Mouse (Mus musculus): ENCODE measurements at regions not wholly inside any gene's neighbourhood (a gene's known extent, or its start where the extent isn't known, plus 50 kb on each side); places are given as distances from the start of the nearest gene placed in this dataset.

DNA sequence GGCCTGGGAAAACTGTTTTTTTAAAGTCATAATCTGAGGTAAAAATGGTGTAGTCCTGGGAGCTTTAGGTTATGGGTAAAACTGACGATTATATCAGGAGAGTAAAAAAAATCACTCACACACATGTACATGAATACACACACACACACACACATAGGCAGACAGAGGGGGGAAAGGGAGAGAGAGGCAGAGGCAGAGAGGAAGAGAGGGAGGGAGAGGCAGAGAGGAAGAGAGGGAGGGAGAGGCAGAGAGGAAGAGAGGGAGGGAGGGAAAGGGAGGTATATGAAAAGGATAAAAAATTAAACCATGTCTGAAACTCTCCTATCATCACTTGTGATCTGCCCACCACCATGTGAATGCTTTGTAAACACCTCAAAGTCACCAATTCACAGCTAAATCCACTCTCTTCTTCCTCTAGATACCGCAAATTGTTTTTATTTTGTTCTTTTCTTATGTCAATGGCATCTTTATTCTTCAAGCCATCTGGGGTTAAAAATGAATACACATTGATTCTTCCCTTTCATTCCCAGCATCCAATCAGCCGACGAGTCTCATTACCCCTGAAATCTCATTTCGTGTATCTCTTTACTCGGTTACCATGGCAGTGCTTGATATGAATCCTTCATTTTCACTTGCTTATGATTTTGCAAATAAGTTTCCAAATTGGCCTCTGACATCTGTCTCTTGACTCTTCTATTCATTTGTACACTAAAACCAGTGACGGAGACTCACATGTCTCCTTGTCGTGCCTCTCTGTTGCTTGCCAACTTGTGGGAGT is 209.5 kb upstream of the Krr1 start:
- H3K27ac ChIP-seq (ENCODE audit: low read depth, low read length), result no peak overlapping the region
- no peak overlapping the region for H3K4me3 ChIP-seq (ENCODE audit: low read depth, low read length)
- H3K4me2 ChIP-seq (ENCODE audit: low read depth, low read length, severe bottlenecking), result no peak overlapping the region
- ATAC-seq (replicated peaks; ENCODE audit: low FRiP score), result no peak
- no peak for DNase-seq (ENCODE audit: low spot score)
- H3K9me3 ChIP-seq (ENCODE audit: control insufficient read depth, low read length), result no peaks in the 10 kb centered on the region
- no peaks in the 10 kb centered on the region for H3K4me1 ChIP-seq (replicated peaks; ENCODE audit: control insufficient read depth, insufficient read depth, low read length)
- WGBS, result 90% methylated on average over 8 of the region's 8 CpGs
- H3K27me3 ChIP-seq (ENCODE audit: control insufficient read depth, insufficient read depth, low read length), result no peaks in the 10 kb centered on the region
- no peak overlapping the region for H3K9ac ChIP-seq (ENCODE audit: low read length)
- no peaks in the 10 kb centered on the region for H3K36me3 ChIP-seq (ENCODE audit: control insufficient read depth, insufficient read depth, low read length)

DNA sequence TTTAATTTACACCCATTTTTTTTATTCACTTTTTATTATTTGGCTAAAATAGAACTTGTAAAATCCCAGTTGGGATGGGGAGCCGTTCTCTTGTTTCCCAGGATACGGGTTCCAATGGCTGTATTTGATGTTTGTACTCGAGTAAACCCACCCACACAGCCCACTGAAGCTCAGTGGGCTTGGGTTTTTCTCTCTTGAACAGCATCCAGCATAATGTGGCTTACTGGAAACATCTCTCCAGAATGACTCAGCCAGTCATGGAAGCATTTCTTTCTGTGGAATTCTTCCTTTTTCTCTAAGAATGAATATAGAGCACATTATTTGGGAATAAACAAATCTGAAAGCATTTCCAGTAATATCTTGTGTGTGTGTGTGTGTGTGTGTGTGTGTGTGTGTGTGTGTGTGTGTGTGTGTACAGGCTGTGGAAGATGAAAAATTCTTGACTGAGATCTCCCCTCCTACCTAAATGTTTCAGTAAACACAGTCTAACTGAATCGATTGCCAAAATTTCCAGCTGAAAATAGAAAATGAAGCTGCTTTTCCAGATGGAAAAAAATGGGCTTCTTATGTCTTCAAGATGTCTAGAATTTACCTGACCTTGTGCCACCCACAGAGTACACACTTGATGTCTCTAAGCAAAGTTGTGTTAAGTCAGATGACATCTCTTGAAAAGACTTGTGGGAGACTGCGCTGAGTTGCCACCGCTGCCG is 205.3 kb upstream of the Krr1 start:
- Histone ChIP-seq H3K9ac (ENCODE audit: low read length) (no peak overlapping the region), H3K4me3 (ENCODE audit: low read depth, low read length) (no peak overlapping the region), H3K27me3 (ENCODE audit: control insufficient read depth, insufficient read depth, low read length) (no peaks in the 10 kb centered on the region), H3K27ac (ENCODE audit: low read depth, low read length) (no peak overlapping the region), H3K4me1 (replicated peaks; ENCODE audit: control insufficient read depth, insufficient read depth, low read length) (no peaks in the 10 kb centered on the region), H3K36me3 (ENCODE audit: control insufficient read depth, insufficient read depth, low read length) (no peaks in the 10 kb centered on the region), H3K4me2 (ENCODE audit: low read depth, low read length, severe bottlenecking) (no peak overlapping the region), H3K9me3 (ENCODE audit: control insufficient read depth, low read length) (no peaks in the 10 kb centered on the region)
- ATAC-seq (replicated peaks; ENCODE audit: low FRiP score) (no peak), DNase-seq (ENCODE audit: low spot score) (no peak)
- 94% methylated on average over 7 of the region's 7 CpGs for WGBS

DNA sequence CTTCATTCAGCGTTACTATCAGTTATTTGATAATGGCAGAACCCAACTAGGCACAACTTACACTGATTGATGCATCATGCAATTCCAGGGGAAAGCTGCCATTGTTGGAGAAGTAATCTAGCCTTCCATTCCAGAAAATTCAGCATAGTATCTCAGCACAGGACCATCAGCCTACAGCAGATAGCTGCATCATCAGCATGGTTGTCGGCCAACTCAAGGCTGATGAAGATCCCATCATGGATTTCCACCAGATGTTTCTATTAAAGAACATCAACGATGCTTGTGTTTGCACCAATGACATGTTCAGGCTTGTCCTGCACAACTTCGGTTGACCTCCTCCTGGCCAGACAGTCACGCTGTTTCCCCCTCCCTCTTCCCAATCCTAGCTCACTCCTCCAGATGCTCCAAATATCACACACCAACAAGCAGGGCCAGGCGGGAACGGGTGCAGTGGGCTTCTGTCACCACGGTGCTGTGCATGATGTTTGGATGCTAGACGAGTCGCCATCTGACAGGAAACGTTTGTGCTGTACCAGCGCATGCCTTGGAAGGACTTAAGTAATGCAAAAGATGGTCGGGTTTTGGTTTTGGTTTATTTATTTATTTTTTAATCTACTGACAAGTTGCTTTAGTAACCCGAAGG is 204.5 kb upstream of the Krr1 start:
- Histone ChIP-seq H3K9ac (ENCODE audit: low read length) (no peak overlapping the region), H3K9me3 (ENCODE audit: control insufficient read depth, low read length) (no peaks in the 10 kb centered on the region), H3K4me3 (ENCODE audit: low read depth, low read length) (no peak overlapping the region), H3K36me3 (ENCODE audit: control insufficient read depth, insufficient read depth, low read length) (no peaks in the 10 kb centered on the region), H3K27me3 (ENCODE audit: control insufficient read depth, insufficient read depth, low read length) (no peaks in the 10 kb centered on the region), H3K27ac (ENCODE audit: low read depth, low read length) (no peak overlapping the region), H3K4me1 (replicated peaks; ENCODE audit: control insufficient read depth, insufficient read depth, low read length) (no peaks in the 10 kb centered on the region), H3K4me2 (ENCODE audit: low read depth, low read length, severe bottlenecking) (no peak overlapping the region)
- no peak for ATAC-seq (replicated peaks; ENCODE audit: low FRiP score)
- no peak for DNase-seq (ENCODE audit: low spot score)
- WGBS, result 91% methylated on average over 14 of the region's 14 CpGs

DNA sequence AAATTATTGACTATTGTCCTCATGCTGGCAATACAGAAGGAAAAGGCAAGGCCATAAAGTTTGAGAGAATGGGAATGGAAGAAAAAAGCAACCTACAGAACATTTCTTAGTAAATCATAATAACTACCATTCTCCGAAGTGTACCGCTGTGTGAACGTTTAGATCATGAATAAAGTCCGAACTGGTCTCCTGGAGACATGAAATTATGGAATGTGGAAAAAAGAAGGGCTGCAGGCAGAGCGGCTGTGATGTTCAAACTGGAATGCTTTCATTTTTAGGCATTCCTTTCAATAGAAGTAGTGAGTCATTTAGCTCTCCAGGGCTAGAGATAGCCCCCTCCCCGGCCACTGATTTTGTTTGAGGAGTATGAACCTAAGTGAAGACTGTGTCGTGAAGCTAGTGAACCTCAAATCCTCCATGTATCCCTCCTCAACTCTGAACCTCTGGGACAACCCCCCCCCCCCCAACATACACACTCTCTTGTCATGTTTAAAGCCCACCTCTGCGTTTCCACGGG is 202.9 kb upstream of the Krr1 start:
- 87% methylated on average over 9 of the region's 9 CpGs for WGBS
- H3K9me3 ChIP-seq (ENCODE audit: control insufficient read depth, low read length), result no peaks in the 10 kb centered on the region

DNA sequence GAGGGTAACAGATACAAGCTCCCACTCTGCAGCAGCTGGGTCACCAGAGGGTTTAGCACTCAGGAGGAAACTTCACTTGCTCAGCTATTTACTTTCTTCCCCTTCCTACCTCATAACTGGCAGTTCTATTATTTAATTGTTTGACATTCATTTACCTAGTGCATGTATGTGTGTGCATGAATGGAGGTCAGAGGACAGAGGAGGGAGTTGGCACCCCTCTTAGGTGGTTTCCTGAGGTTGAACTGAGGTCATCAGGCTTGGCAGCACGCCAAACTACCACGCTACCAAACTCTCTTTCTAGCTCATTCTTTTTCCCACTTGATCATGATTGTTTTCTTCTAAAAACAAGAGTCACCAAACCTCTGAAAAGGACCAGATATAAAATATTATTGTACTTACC is 202.4 kb upstream of the Krr1 start:
- WGBS, result 87% methylated on average over 2 of the region's 2 CpGs
- no peak overlapping the region for H3K27ac ChIP-seq (ENCODE audit: low read depth, low read length)
- no peak for ATAC-seq (replicated peaks; ENCODE audit: low FRiP score)

More for the DNA sequence above, 202.9 kb upstream of the Krr1 start:
- Histone ChIP-seq H3K27ac (ENCODE audit: low read depth, low read length) (no peak overlapping the region), H3K4me1 (replicated peaks; ENCODE audit: control insufficient read depth, insufficient read depth, low read length) (no peaks in the 10 kb centered on the region), H3K27me3 (ENCODE audit: control insufficient read depth, insufficient read depth, low read length) (no peaks in the 10 kb centered on the region), H3K36me3 (ENCODE audit: control insufficient read depth, insufficient read depth, low read length) (no peaks in the 10 kb centered on the region), H3K9ac (ENCODE audit: low read length) (no peak overlapping the region), H3K4me2 (ENCODE audit: low read depth, low read length, severe bottlenecking) (no peak overlapping the region), H3K4me3 (ENCODE audit: low read depth, low read length) (no peak overlapping the region)
- ATAC-seq (replicated peaks; ENCODE audit: low FRiP score) (no peak), DNase-seq (ENCODE audit: low spot score) (no peak)

DNA sequence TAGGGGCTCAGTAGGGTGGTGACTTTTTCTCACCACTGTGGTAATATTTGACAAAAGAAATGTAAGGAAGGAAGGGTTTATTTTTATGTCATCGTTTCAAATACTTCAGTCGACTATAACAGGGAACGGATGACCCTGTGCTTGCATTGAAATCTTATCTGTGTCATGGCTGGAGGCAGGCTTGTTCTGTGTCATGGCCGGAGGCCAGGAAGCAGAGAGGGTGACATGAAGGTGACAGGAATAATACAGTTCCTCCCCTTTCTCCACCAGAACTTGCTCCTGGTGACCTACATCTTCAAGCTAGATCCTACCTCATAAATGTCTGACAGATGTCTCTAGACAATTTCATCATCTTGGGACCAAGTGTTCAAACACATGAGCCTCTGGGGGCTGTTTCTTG is 201.5 kb upstream of the Krr1 start:
- Histone ChIP-seq H3K9me3 (ENCODE audit: control insufficient read depth, low read length) (no peaks in the 10 kb centered on the region), H3K27ac (ENCODE audit: low read depth, low read length) (no peak overlapping the region), H3K36me3 (ENCODE audit: control insufficient read depth, insufficient read depth, low read length) (no peaks in the 10 kb centered on the region), H3K4me3 (ENCODE audit: low read depth, low read length) (no peak overlapping the region), H3K4me1 (replicated peaks; ENCODE audit: control insufficient read depth, insufficient read depth, low read length) (no peaks in the 10 kb centered on the region), H3K4me2 (ENCODE audit: low read depth, low read length, severe bottlenecking) (no peak overlapping the region), H3K27me3 (ENCODE audit: control insufficient read depth, insufficient read depth, low read length) (no peaks in the 10 kb centered on the region), H3K9ac (ENCODE audit: low read length) (no peak overlapping the region)
- DNase-seq (ENCODE audit: low spot score), result no peak
- 90% methylated on average over 4 of the region's 4 CpGs for WGBS
- ATAC-seq (replicated peaks; ENCODE audit: low FRiP score), result no peak

More for the DNA sequence above, 202.4 kb upstream of the Krr1 start:
- no peak overlapping the region for H3K4me2 ChIP-seq (ENCODE audit: low read depth, low read length, severe bottlenecking)
- no peak overlapping the region for H3K4me3 ChIP-seq (ENCODE audit: low read depth, low read length)
- DNase-seq (ENCODE audit: low spot score), result no peak
- no peaks in the 10 kb centered on the region for H3K9me3 ChIP-seq (ENCODE audit: control insufficient read depth, low read length)
- H3K4me1 ChIP-seq (replicated peaks; ENCODE audit: control insufficient read depth, insufficient read depth, low read length), result no peaks in the 10 kb centered on the region
- no peaks in the 10 kb centered on the region for H3K36me3 ChIP-seq (ENCODE audit: control insufficient read depth, insufficient read depth, low read length)
- no peaks in the 10 kb centered on the region for H3K27me3 ChIP-seq (ENCODE audit: control insufficient read depth, insufficient read depth, low read length)
- H3K9ac ChIP-seq (ENCODE audit: low read length), result no peak overlapping the region

DNA sequence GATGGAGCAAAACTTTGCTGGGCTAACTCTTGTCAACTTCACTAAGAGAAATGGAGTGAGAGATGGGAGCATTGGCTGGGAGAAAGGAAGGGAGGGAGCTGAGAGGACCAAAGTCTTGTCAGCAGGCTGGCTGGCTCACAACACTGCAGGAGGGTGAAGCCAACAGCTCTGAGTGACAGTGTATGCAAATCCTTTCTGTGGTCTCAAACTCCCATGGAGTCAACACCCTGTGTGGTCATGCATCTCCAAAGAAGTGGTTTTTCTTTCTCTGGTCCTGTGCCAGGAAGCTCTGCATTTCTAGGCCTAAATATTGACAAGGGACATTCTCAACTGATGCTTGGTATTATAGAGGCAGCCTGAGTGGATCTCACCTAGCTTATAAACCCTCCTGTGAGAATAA is 194.9 kb upstream of the Krr1 start:
- H3K4me1 ChIP-seq (replicated peaks; ENCODE audit: control insufficient read depth, insufficient read depth, low read length), result no peaks in the 10 kb centered on the region
- no peak overlapping the region for H3K9ac ChIP-seq (ENCODE audit: low read length)
- H3K4me3 ChIP-seq (ENCODE audit: low read depth, low read length), result no peak overlapping the region
- DNase-seq (ENCODE audit: low spot score) (no peak), ATAC-seq (replicated peaks; ENCODE audit: low FRiP score) (no peak)
- H3K4me2 ChIP-seq (ENCODE audit: low read depth, low read length, severe bottlenecking), result no peak overlapping the region
- no peaks in the 10 kb centered on the region for H3K36me3 ChIP-seq (ENCODE audit: control insufficient read depth, insufficient read depth, low read length)
- no peak overlapping the region for H3K27ac ChIP-seq (ENCODE audit: low read depth, low read length)
- no peaks in the 10 kb centered on the region for H3K27me3 ChIP-seq (ENCODE audit: control insufficient read depth, insufficient read depth, low read length)
- no peaks in the 10 kb centered on the region for H3K9me3 ChIP-seq (ENCODE audit: control insufficient read depth, low read length)

DNA sequence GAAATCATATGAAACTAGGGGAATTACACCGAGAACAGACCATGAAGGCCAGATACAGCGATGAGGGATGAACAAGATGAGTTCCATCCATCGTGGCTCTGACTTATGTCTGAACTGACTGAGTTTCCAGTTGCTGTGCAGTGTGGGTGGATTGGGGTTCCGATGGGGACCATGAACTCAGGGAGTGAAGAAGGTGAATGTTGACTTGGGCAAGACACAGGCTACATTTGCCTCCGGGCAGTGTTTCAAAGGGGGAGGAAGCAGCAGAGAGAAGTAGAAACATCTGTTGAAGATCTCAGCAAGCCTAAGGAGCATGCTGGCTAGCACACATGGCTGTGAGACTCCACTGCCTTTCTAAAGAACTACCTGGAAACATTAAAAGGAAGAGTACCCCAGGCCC is 194.4 kb upstream of the Krr1 start:
- Histone ChIP-seq H3K4me1 (replicated peaks; ENCODE audit: control insufficient read depth, insufficient read depth, low read length) (no peaks in the 10 kb centered on the region), H3K4me2 (ENCODE audit: low read depth, low read length, severe bottlenecking) (no peak overlapping the region), H3K27ac (ENCODE audit: low read depth, low read length) (no peak overlapping the region), H3K36me3 (ENCODE audit: control insufficient read depth, insufficient read depth, low read length) (no peaks in the 10 kb centered on the region), H3K9me3 (ENCODE audit: control insufficient read depth, low read length) (no peaks in the 10 kb centered on the region), H3K27me3 (ENCODE audit: control insufficient read depth, insufficient read depth, low read length) (no peaks in the 10 kb centered on the region), H3K9ac (ENCODE audit: low read length) (no peak overlapping the region), H3K4me3 (ENCODE audit: low read depth, low read length) (no peak overlapping the region)
- 85% methylated on average over 5 of the region's 5 CpGs for WGBS
- no peak for DNase-seq (ENCODE audit: low spot score)
- no peak for ATAC-seq (replicated peaks; ENCODE audit: low FRiP score)
